Mouse (Mus musculus): ENCODE measurements around the gene Eme1. TPM values are rescaled to one million over a fixed set of nuclear protein-coding genes. Genes with fewer than 3 reads are reported as not detected.

Eme1 gene
- polyA plus RNA-seq, 1 experiment = 0.52 TPM

- DNase-seq (ENCODE audit: low spot score) = no peak
These were observed 7.3 kb downstream of the Eme1 start for GRCm38 (mm10) chr11:94646457-94646856.

GRCm38 (mm10) chr11:94644461-94645219, 9.1 kb downstream of the Eme1 start:
- DNase-seq (ENCODE audit: low spot score) = no peak

DNA sequence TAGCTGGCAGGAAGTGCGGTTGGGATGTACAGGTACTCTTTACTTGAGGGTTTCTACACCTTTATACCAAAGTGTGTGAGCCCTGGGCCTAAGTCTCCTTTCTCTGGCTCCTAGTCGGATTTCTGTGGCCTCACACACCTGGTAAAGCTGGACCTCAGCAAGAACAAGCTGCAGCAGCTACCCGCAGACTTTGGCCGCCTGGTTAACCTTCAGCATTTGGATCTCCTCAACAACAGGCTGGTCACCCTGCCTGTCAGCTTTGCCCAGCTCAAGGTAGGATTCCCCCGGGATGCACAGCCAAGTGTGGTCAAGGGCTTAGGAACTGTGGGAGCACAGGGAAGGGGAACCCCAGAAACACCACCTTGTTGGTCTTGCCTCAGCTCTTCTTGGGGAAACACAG, 19.3 kb downstream of the Eme1 start:
- no peak for DNase-seq (ENCODE audit: low spot score)

- DNase-seq (ENCODE audit: low spot score) = no peak
These were observed 20.8 kb downstream of the Eme1 start for GRCm38 (mm10) chr11:94632988-94633387.

- DNase-seq (ENCODE audit: low spot score) = no peak
These were observed 21.8 kb downstream of the Eme1 start for GRCm38 (mm10) chr11:94631969-94632368.

DNA sequence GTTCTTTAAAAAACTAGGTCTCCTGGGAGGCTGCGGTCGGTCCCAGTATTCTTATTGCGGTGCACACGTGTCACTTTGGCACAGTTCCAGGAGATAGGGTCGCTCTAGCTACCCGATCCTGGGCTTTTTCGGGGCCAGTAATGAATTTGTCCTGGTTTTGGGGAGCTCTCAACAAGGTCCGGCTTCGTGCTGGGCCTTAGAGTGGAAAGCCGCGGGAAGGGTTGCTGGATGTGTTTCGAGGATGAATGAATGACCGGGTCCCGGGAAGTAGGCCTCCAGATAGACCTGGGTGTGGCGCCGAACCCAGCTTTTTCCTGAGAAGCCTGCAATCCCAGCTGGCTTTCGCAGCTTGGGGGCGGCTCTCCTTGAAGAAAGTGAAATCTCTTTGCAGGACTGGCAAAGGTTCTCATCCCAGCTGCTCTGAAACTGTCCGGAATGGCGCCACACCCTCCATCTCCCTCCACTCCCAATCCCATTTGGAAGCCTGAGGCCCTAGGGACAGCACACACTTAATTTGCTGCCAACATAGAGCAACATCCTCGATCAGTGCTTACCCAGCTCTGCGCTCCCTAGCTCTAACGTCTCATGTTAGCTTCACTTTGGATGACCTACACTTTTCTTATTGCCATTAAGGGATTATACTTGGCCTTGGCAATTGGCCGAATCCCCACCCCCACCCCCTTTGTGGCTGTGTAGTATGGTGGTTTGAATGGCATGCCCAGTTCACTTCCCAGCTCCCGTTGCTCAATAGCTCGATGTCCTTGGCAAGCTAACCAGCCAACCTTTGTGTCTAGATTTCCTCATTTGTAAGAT, 23.4 kb downstream of the Eme1 start:
- peak; percentile 41 for DNase-seq (ENCODE audit: low spot score)

DNA sequence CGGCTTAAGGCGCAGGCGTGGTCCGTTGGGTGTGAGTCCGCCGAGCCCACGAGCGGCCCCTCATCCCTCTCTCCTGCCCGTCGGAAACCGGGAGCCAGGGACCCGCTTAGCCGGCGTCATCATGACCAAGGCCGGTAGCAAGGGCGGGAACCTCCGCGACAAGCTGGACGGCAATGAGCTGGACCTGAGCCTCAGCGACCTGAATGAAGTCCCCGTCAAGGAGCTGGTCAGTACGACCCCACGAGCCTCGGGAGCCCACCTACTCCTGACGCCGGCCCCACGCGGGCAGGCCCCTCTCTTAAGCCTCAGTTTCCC, 23.9 kb downstream of the Eme1 start:
- no peak for DNase-seq (ENCODE audit: low spot score)

GRCm38 (mm10) chr11:94629199-94629883, 24.4 kb downstream of the Eme1 start, which contains the start of gene Lrrc59:
Lrrc59 (plus strand) TSS chr11:94629767.
- peak; percentile 96 for DNase-seq (ENCODE audit: low spot score)

DNA sequence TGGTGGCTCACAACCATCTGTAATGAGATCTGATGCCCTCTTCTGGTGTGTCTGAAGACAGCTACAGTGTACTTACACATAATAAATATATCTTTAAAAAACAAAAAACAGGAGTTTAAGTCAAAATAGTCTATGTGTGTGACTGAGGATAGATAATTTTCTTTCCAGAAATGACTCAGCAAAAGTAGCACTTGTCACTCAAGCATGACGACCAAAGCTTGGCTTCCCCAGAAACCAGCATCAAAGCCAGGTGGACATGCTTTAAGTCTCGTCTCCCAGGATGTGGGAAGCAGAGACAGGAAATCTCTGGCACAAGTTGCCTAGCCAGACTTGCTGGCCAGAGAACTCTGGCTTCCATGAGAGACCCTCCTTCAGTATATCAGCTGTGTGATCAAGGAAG, 31.6 kb downstream of the Eme1 start:
- no peak for DNase-seq (ENCODE audit: low spot score)

GRCm38 (mm10) chr11:94621458-94621852, 32.3 kb downstream of the Eme1 start:
- DNase-seq (ENCODE audit: low spot score) = no peak

- no peak for DNase-seq (ENCODE audit: low spot score)
These were observed 32.9 kb downstream of the Eme1 start for GRCm38 (mm10) chr11:94620766-94621457.

DNA sequence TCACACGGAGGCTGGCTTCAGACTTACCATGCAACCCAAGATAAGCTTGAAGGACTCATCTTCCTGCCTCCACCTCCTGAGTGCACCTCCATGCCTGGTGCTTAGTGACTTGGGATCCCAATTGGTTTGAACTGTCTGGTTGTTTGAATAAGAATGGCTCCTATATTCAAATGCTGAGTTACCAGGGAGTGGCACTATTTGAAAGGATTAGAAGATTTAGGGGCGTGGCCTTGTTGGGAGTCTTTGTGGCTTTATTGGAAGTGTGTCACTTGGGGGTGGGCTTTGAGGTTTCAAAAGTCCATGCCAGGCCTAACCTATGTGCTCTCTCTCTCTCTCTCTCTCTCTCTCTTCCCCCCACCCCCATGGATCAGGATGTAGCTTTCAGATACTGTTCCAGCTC, 36.1 kb downstream of the Eme1 start:
- no peak for DNase-seq (ENCODE audit: low spot score)

DNA sequence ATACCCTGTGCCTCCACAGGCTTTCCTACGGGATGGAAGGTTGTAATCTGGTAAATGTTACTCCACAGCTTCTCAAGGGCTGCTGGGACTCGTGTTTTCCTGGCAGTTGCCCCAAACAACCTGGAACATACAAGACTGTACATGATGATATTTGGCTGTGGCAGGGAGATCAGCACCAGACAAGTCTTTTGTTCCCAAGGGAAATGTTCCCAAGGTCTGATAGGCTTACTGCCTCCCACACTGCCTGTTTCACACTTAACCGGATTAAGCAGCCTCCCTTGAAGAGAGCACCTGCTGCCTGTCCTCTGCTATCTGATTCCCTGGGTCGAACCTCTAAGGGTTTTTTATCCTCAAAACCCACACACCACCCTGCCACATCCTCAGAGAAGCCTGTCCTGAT, 38.3 kb downstream of the Eme1 start:
- DNase-seq (ENCODE audit: low spot score) = no peak

- DNase-seq (ENCODE audit: low spot score) = no peak
These were observed 39.2 kb downstream of the Eme1 start for GRCm38 (mm10) chr11:94614603-94615002.

DNA sequence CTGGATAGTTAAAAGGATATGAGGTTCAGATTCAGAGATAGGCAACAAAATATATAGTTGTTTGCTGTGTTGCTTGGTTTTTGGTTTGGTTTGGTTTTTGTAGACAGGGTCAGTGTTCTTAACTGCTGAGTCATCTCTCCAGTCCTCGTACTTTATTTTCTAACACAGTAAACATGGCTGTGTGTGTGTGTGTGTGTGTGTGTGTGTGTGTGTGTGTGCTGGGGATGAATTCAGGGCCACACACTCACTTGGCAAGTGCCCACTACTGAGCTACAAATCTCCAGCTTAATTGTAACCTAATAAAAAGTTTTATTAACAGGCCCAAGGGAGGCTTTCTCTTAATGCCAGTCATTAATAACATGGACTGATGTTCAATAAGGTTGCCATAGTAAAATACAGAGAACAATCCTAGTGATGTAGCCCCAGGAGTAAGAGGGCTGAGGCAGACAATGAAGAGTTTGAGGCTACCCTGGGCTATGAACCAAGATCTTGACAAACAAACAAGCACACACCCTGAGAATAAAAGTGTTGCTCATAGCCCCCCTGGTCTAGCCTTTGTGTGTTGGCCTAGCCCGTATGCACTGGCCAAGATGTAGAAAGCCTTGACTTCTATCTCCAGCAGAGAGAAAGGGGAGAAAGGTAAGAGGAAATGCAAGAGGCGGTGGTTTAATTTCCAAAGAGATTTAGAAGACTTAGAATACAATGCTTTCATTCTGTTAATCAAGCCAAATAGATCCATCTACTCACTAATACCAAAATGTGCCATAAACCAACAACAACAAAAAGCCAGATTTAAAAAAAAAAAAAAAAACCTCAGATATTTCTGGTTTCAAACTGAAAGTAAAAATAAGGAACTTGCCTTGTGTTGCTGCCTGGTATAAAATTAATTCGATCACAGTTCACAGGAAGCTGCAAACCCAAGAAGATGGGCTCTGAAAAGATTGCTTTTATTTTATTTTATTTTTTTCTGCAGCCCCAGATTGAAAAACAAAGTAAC, 42.7 kb downstream of the Eme1 start:
- no peak for DNase-seq (ENCODE audit: low spot score)

DNA sequence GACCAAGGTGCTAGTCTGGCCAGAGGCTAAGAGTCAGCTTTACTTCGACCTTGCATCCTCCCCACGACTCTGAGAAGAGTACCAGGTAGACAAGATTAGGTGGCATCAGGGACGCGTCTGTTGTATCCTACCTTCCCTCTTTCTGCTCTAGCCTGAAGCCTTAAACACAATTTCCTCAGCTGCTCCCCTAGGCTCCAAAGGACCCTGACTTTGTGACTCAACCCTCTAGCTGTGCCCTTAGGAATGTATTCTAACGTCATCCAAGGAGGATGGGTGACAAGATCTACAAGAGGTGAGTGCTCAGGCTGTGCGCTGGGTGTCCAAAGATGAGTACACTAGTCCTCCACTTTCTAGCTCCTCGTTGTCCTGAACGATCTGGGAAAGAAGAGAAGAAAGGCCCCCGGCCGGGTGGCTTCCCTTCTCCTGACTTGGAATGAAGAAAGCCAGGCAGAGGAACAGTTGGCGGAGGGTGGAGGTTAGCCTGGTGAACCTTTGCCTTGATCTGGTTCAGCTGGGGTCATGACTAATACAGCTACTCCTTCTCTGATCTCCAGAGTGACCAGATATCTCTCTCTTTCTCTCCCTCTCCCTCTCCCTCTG, 51.3 kb downstream of the Eme1 start:
- DNase-seq (ENCODE audit: low spot score) = no peak

DNA sequence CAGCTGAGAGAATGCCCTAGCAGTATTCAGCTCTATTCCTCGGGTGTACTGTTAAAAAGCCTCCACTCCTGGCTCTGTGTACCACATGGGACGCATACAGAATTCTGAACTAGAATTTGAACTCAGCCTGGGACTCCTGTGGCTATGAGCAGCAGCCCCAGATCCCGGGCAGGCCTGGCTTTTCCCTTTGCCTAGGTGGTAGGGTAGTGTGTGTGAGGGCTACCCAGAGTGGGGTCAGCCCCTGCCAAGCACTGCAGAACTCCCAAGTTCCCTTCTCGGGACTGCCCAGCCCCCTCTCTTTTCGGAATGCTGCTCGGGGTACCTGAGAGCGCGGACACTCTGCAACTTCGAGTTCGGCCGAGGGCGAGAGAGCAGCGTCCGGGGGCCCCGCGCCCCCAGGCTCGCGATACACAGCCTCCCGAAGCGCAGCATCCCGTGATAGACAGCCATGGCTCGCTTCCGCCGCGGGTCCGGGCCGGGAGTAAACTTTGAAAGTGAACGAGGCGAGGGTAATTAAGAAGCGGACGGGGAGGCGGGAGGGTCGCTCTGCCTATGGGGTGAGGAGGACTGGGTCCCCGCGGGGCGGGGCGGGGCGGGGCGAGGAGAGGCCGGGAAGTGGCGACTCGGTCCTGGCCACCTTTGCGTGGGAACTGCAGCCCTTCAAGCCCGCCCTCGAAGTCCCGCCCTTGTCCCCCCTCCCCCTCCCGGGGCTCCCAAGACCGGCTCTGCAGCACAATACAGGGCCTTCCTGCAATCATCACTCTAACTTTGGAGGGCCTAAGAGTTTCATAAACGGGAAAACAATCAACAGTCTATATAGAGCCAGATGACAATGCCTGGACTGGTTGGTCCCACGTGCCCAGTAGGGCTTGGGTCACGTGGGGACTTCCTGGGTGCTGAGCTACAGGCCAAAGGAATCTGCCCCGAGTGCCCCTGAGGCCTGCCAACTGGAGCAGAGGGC, 52.2 kb downstream of the Eme1 start, which contains the start of gene Acsf2:
Acsf2 (minus strand) TSS at position 551 of the 961 bp plus-strand sequence.
- DNase-seq (ENCODE audit: low spot score) = peak; percentile 64

DNA sequence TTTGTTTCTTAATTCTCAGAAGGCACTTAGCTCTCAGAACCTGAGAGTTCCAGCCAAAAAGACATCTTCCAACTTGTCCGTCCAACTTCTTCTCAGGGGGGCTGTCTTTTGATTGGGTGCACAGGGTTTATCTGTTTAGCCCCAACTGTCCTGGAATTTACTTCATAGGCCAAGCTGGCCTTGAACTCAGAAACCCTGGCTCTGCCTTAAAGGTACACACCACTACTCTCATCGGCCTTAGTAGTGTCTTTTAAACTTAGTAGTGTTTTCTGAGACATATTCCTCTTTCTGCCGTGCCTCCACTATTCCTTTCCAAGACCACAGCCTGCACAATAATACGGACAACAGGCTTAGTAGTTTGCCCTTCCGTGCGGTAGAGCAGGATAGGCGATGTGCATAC, 53.3 kb downstream of the Eme1 start:
- DNase-seq (ENCODE audit: low spot score) = no peak

Data from urinary bladder, adult 2 months (tissue).